Mouse (Mus musculus): Measurements from ENCODE around the gene Flot2.

GRCm38 (mm10) chr11:78066641-78067040 is 28.9 kb downstream of the Flot2 start:
- TF ChIP-seq POLR2A (IDR thresholded peaks at IDR 0.05; ENCODE audit: borderline replicate concordance, control insufficient read depth, low read depth, low read length) = no peak
- no peak for TF ChIP-seq CTCF (IDR thresholded peaks at IDR 0.05; ENCODE audit: control insufficient read depth, insufficient read depth, low read length)
